Mouse (Mus musculus): ENCODE data around the gene Prr29. TPM values are rescaled to one million over a fixed set of nuclear protein-coding genes. Genes with fewer than 3 reads are reported as not detected.

Prr29 gene
- not detected in 2 replicates for polyA plus RNA-seq (2016; fragmentation: Nextera tagmentation; extraction: Ambion mirVana)

DNA sequence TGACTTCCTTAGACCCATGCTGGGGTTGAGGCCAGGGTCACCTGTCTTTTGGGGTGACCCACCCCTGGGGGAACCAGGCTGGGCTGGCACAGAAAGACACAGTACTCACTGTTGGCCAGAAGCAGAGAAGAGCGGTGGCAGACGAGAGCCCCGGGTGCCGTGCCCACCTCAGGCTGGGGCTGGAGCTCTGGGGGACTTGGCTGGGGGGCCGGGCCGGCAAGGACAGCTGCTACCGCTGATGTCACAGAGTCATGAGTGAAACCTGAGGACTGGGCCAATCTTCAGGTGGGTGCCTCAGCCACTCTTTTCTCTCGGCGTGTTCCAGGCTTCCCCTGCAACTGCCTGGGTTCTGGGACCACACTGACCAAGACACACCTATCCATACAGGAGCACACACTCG lies at the start of gene Prr29:
TSS of gene Prr29 (plus strand) at position 107 of the 400 bp plus-strand sequence.
- H3K27ac ChIP-seq: no peak within 1 kb of the TSS
- no peak for DNase-seq (ENCODE audit: low spot score)
- 55% methylated on average over 10 of the region's 10 CpGs for WGBS
- H3K36me3 ChIP-seq: no peaks in the 10 kb centered on the region
- no peak within 1 kb of the TSS for H3K4me3 ChIP-seq
- peaks cover 18% of the 10 kb centered on the region for H3K27me3 ChIP-seq (ENCODE audit: low read depth, poor library complexity, severe bottlenecking)
- peaks cover 13% of the 10 kb centered on the region for H3K4me1 ChIP-seq
- no peaks in the 10 kb centered on the region for H3K9me3 ChIP-seq (replicated peaks)

DNA sequence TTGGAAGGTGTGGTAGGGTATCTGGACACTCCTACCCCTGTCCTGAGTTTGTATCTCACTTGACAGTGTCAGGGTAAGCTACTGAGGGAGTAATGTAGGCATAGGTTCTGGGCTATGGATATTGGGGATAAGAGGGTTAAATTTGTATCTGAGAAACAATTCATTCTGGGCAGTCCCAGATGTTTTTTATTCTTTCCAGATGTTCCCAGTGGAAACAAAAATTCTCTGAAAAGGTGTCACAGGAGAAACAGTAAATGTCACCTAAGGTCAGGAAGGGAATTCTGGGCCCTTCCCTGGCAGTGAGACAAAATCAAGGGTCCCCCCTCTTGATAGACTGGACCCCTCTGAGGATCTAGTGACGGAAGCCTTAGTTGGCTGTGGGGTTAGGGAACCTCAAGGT lies 48.9 kb upstream of the Prr29 start:
- H3K27ac ChIP-seq: peak overlapping the region; percentile 70
- H3K9me3 ChIP-seq (replicated peaks): no peaks in the 10 kb centered on the region
- DNase-seq (ENCODE audit: low spot score): no peak
- no peaks in the 10 kb centered on the region for H3K27me3 ChIP-seq (ENCODE audit: low read depth, poor library complexity, severe bottlenecking)
- H3K4me1 ChIP-seq: peaks cover 71% of the 10 kb centered on the region
- no peaks in the 10 kb centered on the region for H3K36me3 ChIP-seq
- WGBS: 15% methylated on average over 1 of the region's 1 CpGs
- H3K4me3 ChIP-seq: no peak overlapping the region

DNA sequence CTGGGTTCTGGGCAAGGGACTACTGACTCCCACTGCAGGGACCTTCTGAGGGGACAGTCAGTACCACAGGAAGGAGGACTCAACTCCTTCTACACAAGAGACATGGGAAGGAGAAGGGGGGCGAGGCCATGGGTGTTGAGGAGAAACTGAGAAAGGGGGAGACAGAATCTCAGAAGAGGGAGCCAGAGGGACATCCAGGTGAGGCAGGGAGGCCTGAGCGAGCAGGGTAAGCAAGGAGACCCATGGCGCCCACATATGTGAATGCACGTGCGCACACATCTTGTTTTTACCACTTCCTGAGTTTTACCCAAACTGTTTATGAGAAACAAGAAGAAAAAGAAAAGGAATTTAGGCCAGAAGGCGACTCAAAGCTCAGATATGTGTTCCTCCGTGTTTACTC lies 47.5 kb upstream of the Prr29 start:
- H3K27me3 ChIP-seq (ENCODE audit: low read depth, poor library complexity, severe bottlenecking): no peaks in the 10 kb centered on the region
- H3K27ac ChIP-seq: peak overlapping the region; percentile 70
- 87% methylated on average over 7 of the region's 7 CpGs for WGBS
- no peaks in the 10 kb centered on the region for H3K9me3 ChIP-seq (replicated peaks)
- no peak for DNase-seq (ENCODE audit: low spot score)
- peaks cover 68% of the 10 kb centered on the region for H3K4me1 ChIP-seq
- no peak overlapping the region for H3K4me3 ChIP-seq
- no peaks in the 10 kb centered on the region for H3K36me3 ChIP-seq

DNA sequence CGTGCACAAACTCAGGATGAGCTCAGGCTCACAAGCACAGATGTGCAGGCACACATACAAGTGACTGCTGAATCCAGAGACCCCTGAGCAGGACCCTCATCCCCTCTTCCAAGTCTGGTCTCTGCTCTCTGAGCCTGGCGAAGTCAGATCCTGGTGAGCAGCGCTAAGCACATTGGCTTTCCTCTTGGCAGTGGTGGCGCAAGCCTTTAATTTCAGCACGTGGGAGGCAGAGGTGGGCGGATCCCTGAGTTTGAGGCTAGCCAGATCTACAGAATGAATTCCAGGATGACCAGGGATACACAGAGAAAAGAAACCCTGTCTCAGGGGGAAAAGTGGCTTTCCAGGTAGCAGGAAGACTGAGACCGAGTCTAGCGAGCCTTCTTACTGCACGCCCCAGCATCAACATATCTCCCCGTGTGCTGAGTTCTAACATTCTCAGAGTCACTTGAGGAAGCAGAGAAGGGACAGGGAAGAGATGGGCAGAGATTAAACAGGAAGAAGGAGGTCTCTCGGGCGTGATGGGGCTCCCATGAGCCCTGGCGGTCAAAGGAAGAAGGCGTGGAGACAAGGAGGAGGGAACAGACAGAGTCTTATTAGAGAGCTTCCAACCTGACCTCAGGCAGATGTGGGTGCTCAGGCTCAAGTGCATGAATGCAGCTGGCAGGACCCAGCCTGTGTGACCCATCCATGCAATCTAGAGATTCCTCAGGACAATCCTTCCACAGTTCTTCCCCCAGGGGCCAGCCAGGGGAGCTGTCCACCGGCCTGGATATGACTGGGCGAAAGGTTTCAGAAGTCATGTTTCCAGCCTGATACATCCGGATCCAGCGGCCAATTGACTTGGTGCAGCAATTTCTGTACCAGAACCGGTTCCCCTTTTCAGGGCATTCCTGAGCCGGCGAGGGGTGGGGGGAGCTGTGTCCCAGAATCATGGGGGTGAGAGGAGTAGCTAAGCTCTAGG lies 46.6 kb upstream of the Prr29 start:
- DNase-seq (ENCODE audit: low spot score): no peak
- no peaks in the 10 kb centered on the region for H3K36me3 ChIP-seq
- H3K4me3 ChIP-seq: no peak overlapping the region
- WGBS: 76% methylated on average over 21 of the region's 21 CpGs
- no peaks in the 10 kb centered on the region for H3K27me3 ChIP-seq (ENCODE audit: low read depth, poor library complexity, severe bottlenecking)
- H3K9me3 ChIP-seq (replicated peaks): no peaks in the 10 kb centered on the region
- peaks cover 59% of the 10 kb centered on the region for H3K4me1 ChIP-seq
- H3K27ac ChIP-seq: peak overlapping the region; percentile 70; the same call in 1 of the 2 replicates

DNA sequence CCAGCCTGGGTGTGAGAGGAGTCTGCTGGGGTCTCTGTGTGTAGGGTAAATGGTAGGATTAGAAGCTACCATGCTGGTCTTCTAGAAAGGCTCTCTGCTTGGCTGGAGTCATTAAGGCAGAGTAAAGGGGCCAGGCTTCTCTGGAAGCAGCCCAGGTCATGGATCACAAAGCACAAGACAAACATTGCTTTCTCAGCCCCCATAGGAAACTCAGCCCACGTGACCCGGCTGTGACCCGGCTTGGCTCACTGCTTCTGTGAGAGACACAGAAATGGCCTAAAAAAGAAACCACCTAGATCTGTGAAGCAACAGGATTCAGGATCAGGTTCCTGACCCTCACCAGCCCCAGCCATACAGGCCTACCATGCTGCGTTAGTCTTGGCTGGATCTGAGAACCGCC lies 40.4 kb upstream of the Prr29 start:
- no peaks in the 10 kb centered on the region for H3K9me3 ChIP-seq (replicated peaks)
- 81% methylated on average over 5 of the region's 5 CpGs for WGBS
- H3K27me3 ChIP-seq (ENCODE audit: low read depth, poor library complexity, severe bottlenecking): no peaks in the 10 kb centered on the region
- peak overlapping the region; percentile 36; the same call in 1 of the 2 replicates for H3K27ac ChIP-seq
- no peak overlapping the region for H3K4me3 ChIP-seq
- no peak for DNase-seq (ENCODE audit: low spot score)
- H3K36me3 ChIP-seq: no peaks in the 10 kb centered on the region
- H3K4me1 ChIP-seq: peaks cover 36% of the 10 kb centered on the region

DNA sequence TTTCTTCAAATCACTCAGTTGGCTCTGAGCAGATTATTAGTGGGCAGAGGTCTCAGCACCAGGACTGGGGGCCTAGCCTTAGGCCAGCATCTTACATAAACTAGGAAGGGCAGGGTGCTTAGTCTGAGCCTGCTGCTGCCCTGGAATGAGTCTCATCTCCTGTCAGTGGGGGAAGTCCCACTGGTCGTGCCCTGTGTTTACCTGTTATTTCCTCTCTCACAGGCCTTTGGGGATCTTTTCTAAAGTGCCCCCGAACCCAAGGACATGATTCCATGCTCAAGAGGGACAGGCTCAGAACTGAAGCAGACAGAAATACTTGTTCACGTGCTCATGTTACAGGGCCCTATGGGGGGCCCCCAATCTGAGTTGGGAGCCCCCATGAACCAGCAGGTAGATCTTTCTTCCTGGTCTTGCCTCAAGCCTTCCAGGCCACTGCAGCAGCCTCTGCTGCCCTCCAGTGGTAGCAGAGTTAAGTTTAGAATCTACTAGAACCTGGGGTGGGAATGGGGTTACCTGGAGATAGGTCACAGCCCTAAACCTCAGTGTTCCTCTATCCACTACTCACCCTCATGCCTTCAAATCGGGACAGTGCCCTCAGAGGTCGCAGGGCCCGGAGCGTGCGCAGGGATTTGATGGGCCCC lies 39.6 kb upstream of the Prr29 start:
- Histone ChIP-seq H3K27ac (peak overlapping the region; percentile 36; the same call in 1 of the 2 replicates), H3K4me3 (no peak overlapping the region), H3K4me1 (peaks cover 35% of the 10 kb centered on the region), H3K36me3 (no peaks in the 10 kb centered on the region), H3K9me3 (replicated peaks) (no peaks in the 10 kb centered on the region), H3K27me3 (ENCODE audit: low read depth, poor library complexity, severe bottlenecking) (no peaks in the 10 kb centered on the region)
- peak; percentile 69 for DNase-seq (ENCODE audit: low spot score)
- WGBS: 73% methylated on average over 8 of the region's 8 CpGs

DNA sequence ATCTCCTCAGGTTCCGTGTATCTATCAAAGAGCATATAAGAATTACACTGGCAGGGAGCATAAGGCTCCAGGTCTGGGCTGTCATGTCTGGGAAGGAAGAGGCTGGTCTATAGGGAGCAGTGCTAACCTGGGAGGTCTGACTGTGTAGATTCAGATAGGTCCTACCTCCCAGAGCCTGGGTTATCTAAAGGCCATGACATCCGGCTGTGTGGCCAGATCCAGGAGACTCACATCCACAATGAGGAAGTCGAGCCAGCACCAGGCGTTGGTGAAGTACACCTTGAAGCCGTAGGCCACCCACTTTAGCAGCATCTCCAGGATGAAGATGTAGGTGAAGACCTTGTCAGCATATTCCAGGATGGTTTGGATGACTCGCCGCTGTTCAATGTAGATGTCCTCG lies 38.8 kb upstream of the Prr29 start:
- H3K9me3 ChIP-seq (replicated peaks): no peaks in the 10 kb centered on the region
- 84% methylated on average over 8 of the region's 8 CpGs for whole genome bisulfite sequencing
- no peak for DNase-seq (ENCODE audit: low spot score)
- no peak overlapping the region for H3K4me3 ChIP-seq
- peaks cover 35% of the 10 kb centered on the region for H3K4me1 ChIP-seq
- H3K27me3 ChIP-seq (ENCODE audit: low read depth, poor library complexity, severe bottlenecking): no peaks in the 10 kb centered on the region
- no peak overlapping the region for H3K27ac ChIP-seq
- no peaks in the 10 kb centered on the region for H3K36me3 ChIP-seq

DNA sequence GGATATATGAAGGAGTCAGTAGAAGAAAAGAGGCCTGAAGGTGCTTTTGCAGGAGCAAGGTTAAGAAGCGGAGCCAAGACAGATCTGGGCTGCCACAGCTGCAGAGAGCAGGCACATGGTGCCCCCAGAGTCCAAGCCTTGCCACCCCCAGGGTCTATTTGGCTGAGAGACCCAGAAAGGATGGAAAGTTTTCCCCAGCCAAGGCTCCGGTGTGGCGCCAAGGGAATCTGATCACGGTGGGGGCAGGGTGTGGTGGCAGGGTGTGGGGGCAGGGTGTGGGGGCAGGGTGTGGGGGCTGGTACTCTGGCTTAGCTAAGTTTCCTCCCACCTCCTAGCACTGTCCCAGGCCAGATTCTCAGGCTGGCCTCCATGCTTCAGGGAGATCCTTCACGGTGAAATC lies 36.8 kb upstream of the Prr29 start:
- peak overlapping the region; percentile 39; the same call in 1 of the 2 replicates for H3K27ac ChIP-seq
- H3K9me3 ChIP-seq (replicated peaks): no peaks in the 10 kb centered on the region
- H3K27me3 ChIP-seq (ENCODE audit: low read depth, poor library complexity, severe bottlenecking): no peaks in the 10 kb centered on the region
- H3K36me3 ChIP-seq: no peaks in the 10 kb centered on the region
- 57% methylated on average over 5 of the region's 5 CpGs for WGBS
- H3K4me1 ChIP-seq: peaks cover 41% of the 10 kb centered on the region
- DNase-seq (ENCODE audit: low spot score): no peak
- no peak overlapping the region for H3K4me3 ChIP-seq

DNA sequence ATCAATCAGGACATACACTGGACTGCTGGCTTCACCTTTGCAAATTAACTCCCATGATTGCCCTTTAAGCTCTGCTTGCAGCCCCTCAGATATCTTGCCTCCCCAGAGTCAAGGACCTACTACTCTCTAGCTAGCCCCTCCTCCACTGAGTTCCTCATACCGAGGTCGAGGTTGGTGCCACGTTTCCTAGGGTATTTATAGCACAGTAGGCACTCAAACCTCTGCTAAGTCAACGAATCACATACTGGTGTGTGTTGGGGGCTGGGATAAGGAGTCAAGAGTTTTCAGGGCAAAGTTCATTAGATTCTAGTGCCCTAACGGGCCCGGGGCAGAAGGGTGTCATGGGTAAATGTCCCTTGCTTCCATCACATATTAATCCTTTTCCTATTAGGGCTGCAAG lies 36.1 kb upstream of the Prr29 start:
- no peaks in the 10 kb centered on the region for H3K27me3 ChIP-seq (ENCODE audit: low read depth, poor library complexity, severe bottlenecking)
- H3K36me3 ChIP-seq: no peaks in the 10 kb centered on the region
- H3K4me3 ChIP-seq: no peak overlapping the region
- no peaks in the 10 kb centered on the region for H3K9me3 ChIP-seq (replicated peaks)
- no peak for DNase-seq (ENCODE audit: low spot score)
- WGBS: 71% methylated on average over 6 of the region's 6 CpGs
- no peak overlapping the region for H3K27ac ChIP-seq
- H3K4me1 ChIP-seq: peaks cover 43% of the 10 kb centered on the region

DNA sequence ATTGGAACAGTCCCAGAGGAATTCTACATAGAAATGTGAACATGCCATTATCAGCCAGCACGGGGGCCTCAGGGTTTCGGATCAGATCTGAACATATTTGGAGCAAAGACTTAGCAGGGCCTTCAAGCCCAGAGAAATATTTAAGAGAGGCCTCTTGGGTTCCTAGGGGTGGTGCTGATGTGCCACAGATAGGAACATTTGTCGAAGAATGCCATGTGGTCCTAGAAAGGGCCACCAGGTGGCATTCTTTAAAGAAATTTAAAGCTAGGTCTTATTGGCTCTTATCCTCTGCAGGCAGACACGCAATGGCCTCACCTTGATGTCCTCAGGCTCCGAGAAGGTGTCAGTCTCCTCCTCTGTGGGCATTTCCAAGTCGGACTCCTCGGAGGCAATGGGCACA lies 35.6 kb upstream of the Prr29 start:
- Histone ChIP-seq H3K9me3 (replicated peaks) (no peaks in the 10 kb centered on the region), H3K4me3 (no peak overlapping the region), H3K27ac (no peak overlapping the region), H3K4me1 (peaks cover 45% of the 10 kb centered on the region), H3K27me3 (ENCODE audit: low read depth, poor library complexity, severe bottlenecking) (no peaks in the 10 kb centered on the region), H3K36me3 (no peaks in the 10 kb centered on the region)
- 62% methylated on average over 7 of the region's 7 CpGs for WGBS
- DNase-seq (ENCODE audit: low spot score): no peak

DNA sequence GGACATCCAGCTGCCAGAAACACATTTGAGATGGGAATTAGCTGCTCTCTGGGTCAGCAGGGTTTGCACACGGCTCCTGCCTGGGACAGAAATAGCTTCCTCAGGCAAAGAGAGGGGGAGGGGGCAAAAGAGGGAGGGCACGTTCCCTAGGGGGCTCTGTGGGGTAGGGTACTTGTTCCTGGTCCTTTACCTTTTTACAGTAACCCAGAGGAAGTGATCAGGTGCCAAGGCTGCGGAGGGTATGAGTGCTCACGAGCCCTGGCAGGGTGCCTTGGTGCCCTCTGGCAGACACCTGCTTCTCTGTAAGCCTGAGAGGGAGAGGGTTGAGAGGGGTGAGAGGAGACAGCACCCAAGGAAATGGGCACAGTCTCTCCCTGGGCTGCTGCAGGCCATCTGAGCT lies 32.8 kb upstream of the Prr29 start:
- 65% methylated on average over 4 of the region's 4 CpGs for WGBS
- H3K36me3 ChIP-seq: no peaks in the 10 kb centered on the region
- DNase-seq (ENCODE audit: low spot score): no peak
- H3K4me1 ChIP-seq: peaks cover 31% of the 10 kb centered on the region
- no peaks in the 10 kb centered on the region for H3K9me3 ChIP-seq (replicated peaks)
- no peak overlapping the region for H3K27ac ChIP-seq
- no peak overlapping the region for H3K4me3 ChIP-seq
- no peaks in the 10 kb centered on the region for H3K27me3 ChIP-seq (ENCODE audit: low read depth, poor library complexity, severe bottlenecking)

DNA sequence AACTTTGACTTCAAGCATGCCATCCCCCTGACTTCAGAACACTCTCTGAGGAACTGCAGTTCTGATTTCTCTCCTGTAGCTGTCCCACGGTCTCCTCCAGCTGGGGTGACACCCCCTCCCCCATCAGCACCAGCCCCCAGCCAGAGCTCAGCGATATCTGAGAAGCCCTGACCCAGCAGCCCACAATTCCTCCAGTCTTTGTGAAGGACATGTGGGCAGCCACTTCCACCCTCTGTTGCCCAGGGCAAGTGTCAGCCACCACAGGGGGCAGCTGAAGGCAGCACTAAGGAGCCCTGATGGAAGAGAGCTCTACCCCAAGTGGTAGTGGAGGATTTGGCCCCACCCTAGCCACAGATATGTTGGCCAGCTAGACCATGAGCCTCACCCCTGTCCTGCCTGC lies 31.2 kb upstream of the Prr29 start:
- Histone ChIP-seq H3K36me3 (no peaks in the 10 kb centered on the region), H3K4me1 (peaks cover 19% of the 10 kb centered on the region), H3K27ac (peak overlapping the region; percentile 21), H3K9me3 (replicated peaks) (no peaks in the 10 kb centered on the region), H3K27me3 (ENCODE audit: low read depth, poor library complexity, severe bottlenecking) (no peaks in the 10 kb centered on the region), H3K4me3 (no peak overlapping the region)
- WGBS: 12% methylated on average over 2 of the region's 2 CpGs
- no peak for DNase-seq (ENCODE audit: low spot score)

DNA sequence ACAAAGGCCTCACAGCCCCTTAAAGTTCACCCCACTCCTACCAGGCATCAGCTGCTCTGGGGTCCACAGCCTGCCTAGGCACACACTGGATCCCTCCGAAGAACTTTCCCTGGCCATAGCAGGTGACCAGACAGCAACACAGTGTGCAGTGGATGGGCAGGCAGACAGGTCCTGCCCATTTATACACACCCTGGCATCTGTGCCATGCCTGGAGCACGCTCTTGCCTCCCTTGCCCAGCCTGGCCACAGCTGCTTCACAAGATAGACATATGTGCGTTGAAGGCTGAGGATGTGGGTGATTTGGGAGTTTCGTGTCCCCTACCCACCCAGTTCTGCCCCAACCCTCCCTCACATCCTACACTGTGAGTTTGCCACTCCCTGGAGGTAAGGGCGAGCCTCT lies 27.2 kb upstream of the Prr29 start:
- no peaks in the 10 kb centered on the region for H3K9me3 ChIP-seq (replicated peaks)
- no peak overlapping the region for H3K27ac ChIP-seq
- H3K27me3 ChIP-seq (ENCODE audit: low read depth, poor library complexity, severe bottlenecking): no peaks in the 10 kb centered on the region
- no peak overlapping the region for H3K4me3 ChIP-seq
- no peak for DNase-seq (ENCODE audit: low spot score)
- 81% methylated on average over 5 of the region's 5 CpGs for WGBS
- no peaks in the 10 kb centered on the region for H3K36me3 ChIP-seq
- H3K4me1 ChIP-seq: peaks cover 14% of the 10 kb centered on the region

All from limb, embryonic 10.5 days (tissue).